Mouse (Mus musculus) layer of hippocampus, adult 2 months (tissue): ENCODE measurements around the gene Arl5b. TPM values are rescaled to one million over a fixed set of nuclear protein-coding genes. Genes with fewer than 3 reads are reported as not detected.

Source experiments
- DNase-seq, 2 experiments: peaks; one replicate each; pipeline ENCODE4 v3.0.0; 2022; ENCODE audit warnings: low spot score in 2 of 2
- H3K27ac ChIP-seq: fragments of 200-600 bp; 2 replicates; pipeline ENCODE4 v1.8.1; 2022
- H3K4me3 ChIP-seq: fragments of 200-600 bp; 2 replicates; pipeline ENCODE4 v1.8.1; 2022; ENCODE audit warnings: mild to moderate bottlenecking
- CTCF ChIP-seq: fragments of 200-600 bp; conservative IDR thresholded peaks from 2 replicates; pipeline ENCODE4 v1.8.1; 2022; ENCODE audit warnings: antibody characterized with exemption, mild to moderate bottlenecking, moderate library complexity
- total RNA-seq, 2 experiments: library from RNA; stranded (reverse); gene quantifications; 2 replicates each; pipeline ENCODE4 v1.2.3; 2021

Gene Arl5b
- total RNA-seq, 2 experiments from 2014 or later = 24.9 to 33.6 TPM

GRCm38 (mm10) chr2:15064380-15065269 is 15.4 kb downstream of the Arl5b start:
- Histone ChIP-seq H3K4me3 (no peak overlapping the region), H3K27ac (peak overlapping the region; percentile 56)
- DNase-seq = no peak
- no peak for TF ChIP-seq CTCF

- no peak for TF ChIP-seq CTCF
- no peak overlapping the region for H3K4me3 ChIP-seq
- peak in 1 of 2 experiments; percentile 33 for DNase-seq
- H3K27ac ChIP-seq = peak overlapping the region; percentile 56
Measured at GRCm38 (mm10) chr2:15065447-15065846, 16.3 kb downstream of the Arl5b start.

- no peak for DNase-seq
- no peak for TF ChIP-seq CTCF
- H3K27ac ChIP-seq = no peak overlapping the region
- no peak overlapping the region for H3K4me3 ChIP-seq
Measured at GRCm38 (mm10) chr2:15067091-15067490, 17.9 kb downstream of the Arl5b start.

GRCm38 (mm10) chr2:15083702-15084101 is 34.5 kb downstream of the Arl5b start:
- no peak for TF ChIP-seq CTCF

GRCm38 (mm10) chr2:15087308-15087707 is 38.1 kb downstream of the Arl5b start:
- TF ChIP-seq CTCF = no peak

More at GRCm38 (mm10) chr2:15083702-15084101, 34.5 kb downstream of the Arl5b start:
- Histone ChIP-seq H3K27ac (no peak overlapping the region), H3K4me3 (no peak overlapping the region)
- no peak for DNase-seq

GRCm38 (mm10) chr2:15096514-15097090 is 47.4 kb downstream of the Arl5b start:
- no peak for DNase-seq
- TF ChIP-seq CTCF = peak; percentile 79
- H3K4me3 ChIP-seq = no peak overlapping the region
- no peak overlapping the region for H3K27ac ChIP-seq

More at GRCm38 (mm10) chr2:15087308-15087707, 38.1 kb downstream of the Arl5b start:
- Histone ChIP-seq H3K27ac (no peak overlapping the region), H3K4me3 (no peak overlapping the region)
- DNase-seq = no peak

- Histone ChIP-seq H3K4me3 (no peak overlapping the region), H3K27ac (no peak overlapping the region)
- no peak for TF ChIP-seq CTCF
- DNase-seq = no peak
Measured at GRCm38 (mm10) chr2:15104386-15104785, 55.2 kb downstream of the Arl5b start.

GRCm38 (mm10) chr2:15111290-15111689 is 62.1 kb downstream of the Arl5b start:
- no peak for TF ChIP-seq CTCF
- Histone ChIP-seq H3K4me3 (no peak overlapping the region), H3K27ac (no peak overlapping the region)
- no peak for DNase-seq

- TF ChIP-seq CTCF = no peak
- no peak for DNase-seq
- Histone ChIP-seq H3K27ac (no peak overlapping the region), H3K4me3 (no peak overlapping the region)
Measured at GRCm38 (mm10) chr2:15111808-15112440, 62.7 kb downstream of the Arl5b start.

GRCm38 (mm10) chr2:15112741-15113140 is 63.5 kb downstream of the Arl5b start:
- Histone ChIP-seq H3K27ac (no peak overlapping the region), H3K4me3 (no peak overlapping the region)
- no peak for TF ChIP-seq CTCF
- no peak for DNase-seq

GRCm38 (mm10) chr2:15121217-15121680 is 72.1 kb downstream of the Arl5b start:
- Histone ChIP-seq H3K27ac (no peak overlapping the region), H3K4me3 (no peak overlapping the region)
- DNase-seq = no peak
- no peak for TF ChIP-seq CTCF

Other genes starting within 250 kb of the Arl5b start
- gene Nsun6, start 5.7 kb downstream of the Arl5b start, total RNA-seq = 10 to 100 TPM in 1 of 2 experiments, 1 to 10 TPM in 1; 8.5 to 14.6 TPM